Mouse (Mus musculus) brain, embryonic 18.5 days (tissue): Measurements from ENCODE around the gene Slc6a6.

ENCODE experiments used
- DNase-seq: peaks from one replicate; pipeline ENCODE4 v3.0.0-alpha.2; 2012; ENCODE audit warnings: low read depth, low spot score

Slc6a6 gene

DNA sequence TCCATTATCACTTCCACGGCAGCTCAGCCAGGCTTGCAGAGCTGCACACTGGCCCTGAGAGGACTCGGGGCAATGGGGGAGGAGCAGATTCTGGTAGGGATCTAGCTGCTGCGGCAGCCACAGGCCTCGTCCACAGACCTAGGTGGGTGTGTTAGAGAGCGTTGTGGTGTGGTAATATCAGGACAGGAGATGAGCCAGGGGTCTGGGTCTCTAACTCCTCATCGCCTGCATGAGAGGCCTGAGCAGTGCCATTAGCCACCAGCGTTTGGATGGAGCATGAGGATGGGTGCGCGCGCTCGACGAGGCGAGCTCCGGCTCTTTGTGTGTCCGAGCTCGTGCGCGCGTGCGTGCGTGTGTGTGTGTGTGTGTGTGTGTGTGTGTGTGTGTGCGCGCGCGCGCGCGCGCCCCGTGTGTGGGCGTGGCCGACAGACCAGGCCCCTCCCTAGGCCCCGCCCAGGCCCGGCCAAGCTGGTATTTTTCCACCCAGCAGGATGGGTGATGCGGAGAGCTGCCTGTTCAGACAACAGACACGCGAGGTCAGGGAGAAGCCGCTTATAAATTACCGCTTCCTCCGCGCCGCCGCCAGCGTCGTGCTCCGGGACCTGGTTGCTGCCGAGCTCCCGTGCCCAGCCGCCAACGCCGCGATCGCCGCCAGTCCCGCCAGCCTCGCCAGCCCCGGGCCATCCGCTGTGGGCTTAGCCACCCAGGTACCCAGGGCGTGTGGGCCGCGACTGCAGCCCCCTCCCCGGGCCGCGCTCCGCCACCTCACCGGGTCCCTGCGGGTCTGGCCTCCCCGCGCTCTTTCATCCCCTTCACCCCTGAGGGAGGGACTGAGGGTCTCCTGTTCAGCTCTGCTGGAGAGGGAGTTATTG is at the start of gene Slc6a6:
Gene Slc6a6, plus strand, starts transcription at position 452 of the 872 bp plus-strand sequence.
- DNase-seq = peak; percentile 86

DNA sequence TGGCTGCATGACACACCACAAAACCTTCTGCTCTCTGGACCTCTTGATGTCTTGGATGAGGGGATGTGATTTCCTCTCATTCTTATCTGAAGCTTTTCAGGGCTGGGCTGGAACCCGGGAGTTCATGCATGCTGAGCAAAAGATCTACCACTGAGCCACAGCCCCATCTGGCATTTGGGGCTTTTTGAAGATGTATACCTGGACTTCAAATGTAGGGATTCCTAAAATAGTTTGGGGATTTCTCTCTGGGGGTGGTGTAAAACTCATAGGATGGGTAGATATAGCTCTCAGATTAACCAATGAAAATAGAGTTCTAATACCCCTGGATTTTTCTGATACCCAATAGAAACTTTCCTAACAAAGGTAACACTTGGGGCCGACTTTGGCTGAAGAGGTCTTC is 49.4 kb upstream of the Slc6a6 start:
- DNase-seq = no peak

DNA sequence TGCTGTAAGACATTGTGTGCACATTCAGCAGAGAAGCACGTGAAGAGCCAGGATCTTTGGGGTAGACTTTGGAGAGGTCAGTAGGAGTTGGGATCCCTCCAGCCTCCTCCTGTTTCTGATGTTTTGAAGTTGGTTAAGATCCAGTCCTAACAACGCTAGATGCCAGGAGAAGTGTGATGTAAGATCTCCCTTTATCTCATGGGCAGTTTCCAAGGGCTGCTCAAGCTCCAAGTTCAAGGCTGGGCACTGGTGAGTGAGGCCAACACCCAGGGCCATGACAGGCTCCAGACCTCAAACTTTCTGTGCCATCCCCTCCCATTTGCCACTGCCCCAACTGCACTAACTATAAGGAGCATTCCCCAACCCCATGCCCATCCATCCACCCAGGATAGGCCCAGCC is 49.0 kb upstream of the Slc6a6 start:
- no peak for DNase-seq

DNA sequence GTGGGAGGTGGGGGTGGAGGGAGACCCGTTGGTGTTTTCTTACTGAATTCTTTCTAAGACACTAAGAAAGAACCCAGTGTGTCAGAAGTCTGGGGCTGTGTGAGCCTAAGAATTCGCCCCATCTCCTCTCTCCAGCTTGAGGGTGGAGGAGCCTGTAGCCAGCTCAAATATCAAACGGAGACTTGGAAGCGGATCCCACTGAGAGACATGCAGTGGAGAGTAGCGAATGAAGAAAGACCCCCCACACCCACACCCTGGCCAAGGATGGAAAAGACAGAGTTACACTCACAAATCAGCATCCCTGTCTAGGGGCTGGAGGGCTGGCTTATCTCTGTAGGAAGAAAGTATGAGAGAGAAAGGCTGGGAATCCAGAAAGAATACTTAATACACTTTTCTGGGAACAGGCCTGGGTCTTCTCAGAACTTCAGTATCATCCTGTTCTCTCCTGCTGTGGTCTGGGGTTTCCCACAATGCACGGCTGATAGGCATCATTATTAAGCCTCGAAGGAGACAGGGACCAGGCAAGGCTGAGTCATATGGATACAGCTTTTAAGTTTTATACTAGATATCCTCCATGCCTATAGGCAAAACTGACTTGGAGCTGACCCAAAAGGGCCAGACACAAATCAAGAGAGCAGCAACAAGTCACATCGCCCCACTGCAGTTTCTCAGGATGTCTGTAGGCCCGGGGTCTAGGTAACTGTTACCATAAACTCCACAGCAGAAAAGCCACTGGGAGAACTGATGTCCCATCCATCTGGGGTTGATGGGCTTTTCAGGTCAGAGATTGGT is 45.5 kb upstream of the Slc6a6 start:
- no peak for DNase-seq

DNA sequence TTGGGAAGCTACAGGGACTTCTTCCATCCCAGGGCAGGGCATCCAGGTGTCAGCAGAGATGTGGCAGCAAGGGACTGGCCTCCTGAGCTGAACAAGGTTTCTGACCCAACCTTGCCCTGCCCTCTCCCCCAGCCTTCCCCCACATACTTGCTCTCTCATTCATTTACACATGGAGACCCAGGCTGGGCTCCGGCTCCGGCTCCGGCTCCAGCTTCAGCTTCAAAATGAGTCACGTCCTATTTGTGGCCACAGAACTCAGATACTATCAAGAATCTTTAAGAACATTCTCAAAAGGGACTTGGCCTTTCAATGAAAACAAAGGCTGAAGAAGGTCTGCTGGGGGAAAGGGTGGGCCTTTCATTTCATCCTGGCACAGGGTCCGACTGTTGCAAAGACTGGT is 40.8 kb upstream of the Slc6a6 start:
- DNase-seq = no peak

DNA sequence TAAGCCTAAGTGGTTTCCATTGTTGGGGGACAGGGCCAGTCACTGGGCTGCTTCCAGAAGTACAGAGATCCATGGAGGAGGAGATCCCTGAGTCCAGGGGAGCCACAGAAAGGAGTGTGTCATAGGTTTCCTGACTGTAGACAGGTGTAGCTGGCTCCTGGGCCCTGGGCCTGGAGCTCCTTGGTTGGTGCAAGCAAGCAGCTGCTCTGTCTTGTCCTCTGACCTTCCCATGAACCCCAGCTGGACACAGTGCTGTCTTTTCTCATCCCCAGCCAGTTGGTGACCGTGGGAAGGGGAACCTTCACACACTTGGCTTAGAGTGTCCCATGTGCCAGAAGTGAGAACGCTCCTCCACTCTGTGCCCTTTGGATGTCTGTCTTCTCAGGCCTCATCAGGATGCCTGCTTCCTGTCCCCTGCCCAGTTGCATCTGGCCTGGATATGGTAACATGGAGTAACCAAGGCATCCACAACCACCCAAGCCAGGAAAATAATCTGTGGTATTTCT is 40.4 kb upstream of the Slc6a6 start:
- no peak for DNase-seq

DNA sequence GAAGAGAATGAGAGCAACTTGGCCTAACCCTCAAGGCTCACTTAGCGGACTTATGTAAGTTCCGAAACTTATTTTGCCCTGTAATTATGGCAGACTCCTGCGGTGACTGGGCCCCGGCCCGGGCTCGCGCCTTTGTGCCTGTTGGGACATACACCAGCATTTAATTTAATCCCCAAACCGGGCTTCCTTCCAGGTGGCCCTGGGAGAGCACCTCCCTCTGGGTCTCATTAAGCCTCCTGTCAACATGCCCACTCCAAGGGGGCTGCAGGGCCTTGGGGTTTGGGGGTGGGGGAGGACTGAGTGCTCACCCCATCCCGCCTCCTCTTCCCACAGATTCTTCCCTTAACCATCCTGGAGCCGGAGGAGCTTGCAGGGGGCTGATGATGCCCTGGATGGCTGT is 37.8 kb upstream of the Slc6a6 start:
- DNase-seq = peak; percentile 24

DNA sequence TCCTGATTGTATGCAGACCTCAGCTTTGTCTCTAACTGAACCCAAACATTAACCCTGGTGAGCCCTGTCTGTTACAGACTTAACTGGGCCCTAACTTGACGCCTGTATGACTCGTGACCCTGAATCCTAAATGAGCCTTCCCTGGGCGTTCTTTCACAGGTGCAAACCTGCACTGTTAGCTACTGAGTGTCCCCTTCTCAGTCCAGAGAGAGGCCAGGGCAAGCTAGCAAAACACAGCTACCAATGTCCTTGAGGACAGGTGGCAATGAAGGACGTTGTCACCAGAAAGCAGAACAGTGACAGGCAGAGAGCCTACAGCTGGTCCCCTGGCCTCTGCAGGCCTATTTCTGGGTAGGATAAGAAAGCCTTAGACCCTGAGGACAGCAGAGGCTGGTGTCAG is 37.0 kb upstream of the Slc6a6 start:
- no peak for DNase-seq

DNA sequence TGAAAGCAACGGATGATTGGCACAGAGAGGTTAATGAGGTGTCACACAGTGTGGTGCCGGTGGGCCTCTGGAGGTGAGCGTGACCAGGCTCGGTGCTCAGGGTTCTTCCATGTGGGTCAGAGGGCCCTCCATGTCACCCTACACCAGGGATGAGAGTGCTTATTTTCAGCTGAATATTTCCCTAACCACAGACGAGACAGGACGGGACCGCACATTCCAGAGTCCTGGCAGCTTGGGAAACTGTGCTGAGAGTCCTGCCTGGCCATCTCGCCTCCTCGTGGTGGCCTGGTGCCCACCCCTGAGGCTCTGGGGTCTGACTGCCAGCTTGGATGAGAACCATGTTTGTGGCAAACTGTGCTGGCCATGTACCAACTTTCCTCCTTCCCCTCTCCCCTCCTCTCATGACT is 36.5 kb upstream of the Slc6a6 start:
- peak; percentile 22 for DNase-seq

DNA sequence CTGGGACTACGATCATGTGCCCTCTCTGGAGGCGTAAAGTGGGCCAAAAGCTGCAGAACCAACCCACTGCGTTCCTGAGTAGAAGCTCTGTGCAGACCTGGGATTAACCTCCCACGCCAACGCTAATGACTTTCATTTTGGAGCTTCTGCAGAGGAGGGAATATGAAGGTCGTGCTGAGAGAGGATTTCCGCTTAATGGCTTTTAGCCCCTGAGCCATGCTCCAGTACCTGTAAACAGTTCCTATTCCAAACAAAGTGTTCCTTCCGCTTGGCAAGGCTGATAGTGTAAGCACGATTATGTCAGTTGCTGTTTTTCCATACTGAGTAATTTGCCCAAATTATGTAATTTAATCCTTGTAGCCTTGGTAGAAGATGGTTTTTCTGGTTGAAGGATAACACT is 33.6 kb upstream of the Slc6a6 start:
- no peak for DNase-seq

DNA sequence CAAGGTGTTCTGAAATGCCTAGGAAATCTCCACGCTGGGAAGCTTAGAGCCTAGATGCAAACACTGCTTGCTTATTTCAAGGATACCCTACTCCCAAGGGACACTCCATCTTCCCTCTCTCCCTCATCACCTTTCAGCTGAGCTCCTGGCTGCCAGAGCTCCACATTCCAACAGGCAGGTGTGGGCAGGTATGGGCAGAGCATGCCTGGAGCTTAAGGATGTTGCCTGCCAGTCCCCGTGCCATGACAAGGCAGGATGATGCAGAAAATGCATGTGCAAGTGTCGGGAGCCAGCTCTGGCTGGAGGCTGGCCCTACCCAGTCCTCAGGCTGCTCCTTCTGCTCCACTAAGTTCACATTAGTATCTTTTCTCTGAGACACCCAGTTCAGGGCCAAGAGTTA is 31.6 kb upstream of the Slc6a6 start:
- DNase-seq = no peak

DNA sequence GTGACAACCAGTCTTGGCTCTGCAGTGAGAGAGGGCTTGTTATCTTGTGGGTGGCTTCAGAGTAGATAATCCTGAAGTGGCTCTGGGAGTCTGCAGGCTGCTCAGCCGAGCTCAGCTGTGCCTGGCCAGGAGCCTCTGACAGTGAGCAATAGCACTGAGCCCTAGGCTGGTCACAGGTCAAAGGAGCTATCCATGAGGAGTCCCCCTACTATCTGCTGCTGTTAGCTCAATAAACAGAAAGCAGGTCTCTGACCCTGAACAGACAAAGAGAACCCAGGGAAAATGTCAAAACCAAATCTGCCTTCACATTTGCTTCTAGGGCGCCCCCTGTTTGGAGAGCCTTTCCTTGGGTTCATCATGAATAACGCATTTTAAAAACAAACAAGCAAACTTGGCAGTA is 28.6 kb upstream of the Slc6a6 start:
- DNase-seq = no peak

DNA sequence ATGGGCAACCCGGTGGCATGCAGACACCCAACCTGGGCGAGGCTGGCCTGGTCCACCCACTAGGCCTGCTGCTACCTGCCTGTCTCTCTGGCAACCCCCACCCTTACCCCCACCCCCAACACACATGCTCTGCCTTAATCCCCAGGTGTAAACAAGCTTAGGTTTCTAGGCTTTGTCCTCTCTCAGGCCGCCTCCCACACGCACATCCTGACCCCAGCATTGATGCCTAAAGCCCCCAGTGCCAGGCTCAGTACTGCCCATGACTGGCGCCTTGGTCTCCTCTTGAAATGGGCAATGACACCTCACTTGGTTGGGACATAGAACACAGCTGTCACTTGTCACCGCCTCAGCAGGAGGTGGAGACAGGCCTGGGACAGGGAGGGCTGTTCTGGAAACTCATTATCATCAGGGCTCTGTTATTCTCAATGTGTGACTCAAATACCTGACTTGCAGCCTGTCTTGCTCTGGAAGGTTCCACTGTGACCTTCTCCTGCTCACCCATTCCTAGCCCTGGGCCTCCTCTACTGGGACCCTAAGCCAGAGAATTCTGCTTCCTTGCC is 27.9 kb upstream of the Slc6a6 start:
- DNase-seq = no peak

DNA sequence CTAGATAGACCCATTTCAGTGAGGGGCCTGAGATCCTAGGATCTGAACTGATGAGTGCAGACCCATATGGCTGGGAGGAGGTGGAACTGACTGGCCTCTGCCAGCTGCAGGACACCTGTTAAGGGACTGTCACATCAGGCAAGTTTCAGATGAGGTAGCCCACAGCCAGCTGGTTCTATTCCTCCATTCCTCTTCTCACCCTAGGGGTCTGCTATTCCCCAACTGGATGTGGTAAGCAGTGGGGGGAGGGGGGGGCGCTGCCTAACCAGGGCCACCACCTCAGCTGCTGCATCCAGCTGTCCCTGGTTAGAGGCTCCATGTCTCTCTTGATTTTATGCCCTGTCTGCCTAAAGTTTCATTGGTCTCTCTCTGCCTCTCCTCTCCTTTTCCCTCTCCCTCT is 25.6 kb upstream of the Slc6a6 start:
- DNase-seq = no peak

DNA sequence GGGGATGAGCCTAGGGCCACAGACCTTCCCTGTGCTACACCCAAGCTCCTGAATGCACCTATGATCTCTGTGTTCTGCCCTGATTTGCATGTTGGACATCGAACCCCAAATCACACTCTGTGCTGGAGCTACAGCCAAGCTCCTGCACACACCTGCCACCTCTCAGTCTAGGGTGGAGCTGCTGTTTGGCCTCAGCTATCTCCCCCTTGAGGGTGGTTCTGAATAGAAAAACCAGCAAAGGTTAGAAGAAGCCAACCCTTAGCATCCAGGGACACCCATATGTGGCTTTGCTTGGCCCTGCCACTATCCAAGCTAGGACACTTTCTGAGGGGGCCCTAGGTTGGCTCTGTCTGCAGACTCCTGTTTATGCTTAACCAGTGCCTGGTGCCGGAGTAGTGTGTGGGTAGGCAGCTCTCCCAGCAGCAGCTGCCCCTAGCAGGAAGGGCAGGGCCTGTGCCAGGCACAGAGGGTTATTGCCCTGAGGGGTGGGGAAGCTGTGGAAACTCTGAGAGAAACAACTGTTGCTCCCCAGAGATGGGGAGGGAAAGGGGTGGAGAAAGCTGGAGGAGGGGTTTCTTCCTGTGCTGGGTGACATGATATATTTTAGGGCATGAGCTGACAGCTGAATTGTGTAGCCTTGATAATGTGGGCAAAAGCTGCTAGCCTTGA is 23.9 kb upstream of the Slc6a6 start:
- DNase-seq = no peak

DNA sequence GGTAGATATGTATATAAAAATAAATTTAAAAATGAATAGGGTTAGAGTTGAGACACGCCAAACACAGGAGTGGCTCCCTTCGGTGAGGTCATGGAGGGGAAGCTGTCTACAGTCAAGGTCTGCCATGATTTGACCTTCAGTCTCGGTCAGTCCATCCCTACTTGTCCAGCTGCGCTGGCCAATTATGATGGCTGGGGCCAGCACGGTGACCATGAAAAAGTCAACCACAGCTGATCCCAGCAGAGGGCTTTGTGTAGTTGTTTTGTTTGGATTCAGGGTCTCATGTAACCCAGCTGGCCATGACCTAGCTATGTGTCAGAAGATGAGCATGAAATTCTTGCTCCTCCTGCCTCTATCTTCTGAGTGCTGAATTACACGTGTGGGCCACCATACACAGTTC is 21.6 kb upstream of the Slc6a6 start:
- no peak for DNase-seq

DNA sequence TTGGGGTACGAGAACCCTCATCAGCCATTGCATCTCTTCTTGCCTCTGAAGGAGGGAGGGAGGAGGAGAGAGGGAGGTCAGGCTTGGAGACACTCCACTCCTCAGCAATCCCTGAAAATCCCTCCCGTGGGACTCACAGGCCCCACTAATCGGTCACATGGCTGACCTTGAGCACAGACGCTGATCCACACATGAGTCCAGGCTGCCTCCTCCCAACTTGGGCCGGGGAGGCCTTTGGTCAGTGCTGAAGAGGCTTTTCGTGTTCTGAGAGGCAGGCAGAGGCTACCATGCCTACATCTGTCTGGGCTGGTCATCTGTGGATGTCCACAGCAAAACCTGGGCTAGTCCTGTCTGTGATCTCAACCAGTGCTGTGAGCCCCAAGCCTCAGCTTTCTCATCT is 20.2 kb upstream of the Slc6a6 start:
- no peak for DNase-seq

DNA sequence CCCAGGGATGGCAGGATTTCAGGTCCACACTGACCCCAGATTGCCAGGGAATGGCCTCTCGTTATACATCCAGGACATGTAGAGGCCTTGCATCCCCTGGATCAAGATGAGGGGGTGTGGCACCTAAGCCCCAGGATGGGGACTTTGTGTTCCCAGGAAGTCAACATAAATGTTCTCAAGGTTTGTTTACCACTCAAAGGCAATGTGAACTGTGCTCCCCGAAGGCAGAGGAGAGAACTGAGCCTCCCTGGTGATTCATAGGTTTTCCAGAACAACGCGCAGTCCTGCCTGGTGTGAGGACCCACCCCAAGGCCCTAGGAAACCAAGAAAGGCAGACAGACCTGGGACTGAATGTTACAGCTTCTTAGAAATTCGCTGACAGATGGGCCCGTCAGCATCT is 18.6 kb upstream of the Slc6a6 start:
- no peak for DNase-seq

DNA sequence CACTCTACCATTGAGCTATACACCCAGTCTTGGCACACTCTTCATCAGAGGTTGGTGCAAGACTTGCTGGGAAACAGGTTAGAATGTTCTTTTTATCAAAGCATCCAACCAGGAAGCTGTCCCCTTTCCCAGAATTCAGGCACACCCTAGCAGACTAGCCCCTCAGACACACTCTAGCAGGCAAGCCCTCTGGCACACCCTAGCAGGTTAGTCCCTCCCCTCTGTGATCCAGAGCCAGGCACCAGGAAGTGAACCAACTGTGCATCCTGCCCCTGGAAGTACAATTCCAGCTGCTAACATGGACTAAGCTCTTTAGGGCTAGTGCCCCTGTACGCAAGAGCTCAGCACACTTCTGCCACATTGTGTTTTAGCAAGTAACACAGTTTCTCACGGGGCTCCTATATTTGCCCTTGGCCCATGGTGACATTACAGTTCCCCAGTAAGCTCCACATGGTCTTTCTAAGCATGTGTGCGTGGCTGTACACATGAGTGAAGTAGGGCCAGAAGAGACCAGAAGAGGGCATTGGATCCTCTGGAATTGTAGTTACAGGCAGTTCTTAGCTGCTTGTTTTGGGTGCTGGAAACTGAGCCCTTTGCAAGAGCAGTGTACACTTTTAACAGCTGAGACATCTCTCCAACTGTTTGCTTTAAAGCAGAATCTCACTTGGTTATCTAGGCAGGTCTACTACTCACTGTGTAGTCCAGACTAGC is 17.7 kb upstream of the Slc6a6 start:
- no peak for DNase-seq

DNA sequence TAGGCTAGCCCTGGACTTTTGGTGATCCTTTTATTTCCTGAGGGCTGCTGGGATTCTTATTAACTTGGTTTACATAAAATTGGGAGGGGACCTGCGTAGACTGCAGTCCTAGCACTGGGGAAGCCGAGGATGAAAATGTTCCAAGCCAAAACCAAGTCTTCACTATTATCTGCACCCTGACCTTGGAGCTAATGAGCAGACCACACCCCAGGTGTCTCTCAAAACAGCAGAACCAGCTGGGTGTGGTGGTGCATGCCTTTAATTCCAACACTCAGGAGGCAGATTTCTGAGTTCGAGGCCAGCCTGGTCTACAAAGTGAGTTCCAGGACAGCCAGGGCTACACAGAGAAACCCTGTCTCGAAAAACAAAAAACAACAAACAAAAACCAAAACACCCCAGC is 16.7 kb upstream of the Slc6a6 start:
- no peak for DNase-seq

DNA sequence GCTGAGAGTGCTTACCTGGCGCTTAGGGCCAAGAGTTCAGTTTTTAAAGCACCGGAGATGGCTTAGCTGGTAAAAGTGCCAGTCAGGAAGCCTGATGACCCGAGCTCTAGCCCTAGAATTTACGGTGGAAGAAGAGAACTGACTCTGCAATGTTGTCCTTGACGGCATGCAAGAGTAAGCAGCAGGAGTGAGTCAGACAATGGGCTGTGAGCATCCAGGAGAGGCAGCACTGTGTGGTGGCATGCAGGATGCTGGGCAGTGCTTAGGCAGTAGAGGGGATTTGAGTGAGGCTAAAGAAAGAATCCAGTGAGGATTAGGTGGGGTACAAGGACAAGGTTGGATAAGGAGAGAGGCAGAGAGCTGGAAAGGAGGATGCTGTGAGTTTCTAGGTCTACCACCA is 15.6 kb upstream of the Slc6a6 start:
- no peak for DNase-seq
